Mouse (Mus musculus): ENCODE data around the gene Myh10. TPM values are rescaled to one million over a fixed set of nuclear protein-coding genes. Genes with fewer than 3 reads are reported as not detected.

Myh10 gene
- polyA plus RNA-seq, 1 experiment, result 180 TPM

GRCm38 (mm10) chr11:68776147-68776655 is 84.8 kb downstream of the Myh10 start:
- Histone ChIP-seq H3K4me1 (ENCODE audit: control insufficient read depth, insufficient read depth, low read length) (peaks cover 27% of the 10 kb centered on the region), H3K27ac (ENCODE audit: insufficient read depth, low read length) (peak overlapping the region; percentile 15), H3K4me3 (replicated peaks; ENCODE audit: insufficient read depth, low read depth, low read length) (no peak overlapping the region), H3K27me3 (ENCODE audit: control insufficient read depth, insufficient read depth, low read length) (no peaks in the 10 kb centered on the region)
- no peak for TF ChIP-seq POLR2A (IDR thresholded peaks at IDR 0.05; ENCODE audit: borderline replicate concordance, insufficient read depth, low read length)
- TF ChIP-seq CTCF (IDR thresholded peaks at IDR 0.05; ENCODE audit: borderline replicate concordance, insufficient read depth, low read depth, low read length), result no peak
- DNase-seq, result peak; percentile 55 to 56
- whole genome bisulfite sequencing, result 46% methylated on average over 7 of the region's 7 CpGs

GRCm38 (mm10) chr11:68777933-68778332 is 86.6 kb downstream of the Myh10 start:
- WGBS, result 86% methylated on average over 11 of the region's 11 CpGs

GRCm38 (mm10) chr11:68778855-68779254 is 87.5 kb downstream of the Myh10 start:
- DNase-seq, result peak; percentile 40 to 55
- TF ChIP-seq POLR2A (IDR thresholded peaks at IDR 0.05; ENCODE audit: borderline replicate concordance, insufficient read depth, low read length) (no peak), CTCF (IDR thresholded peaks at IDR 0.05; ENCODE audit: borderline replicate concordance, insufficient read depth, low read depth, low read length) (no peak)
- Histone ChIP-seq H3K4me1 (ENCODE audit: control insufficient read depth, insufficient read depth, low read length) (peaks cover 27% of the 10 kb centered on the region), H3K4me3 (replicated peaks; ENCODE audit: insufficient read depth, low read depth, low read length) (no peak overlapping the region), H3K27me3 (ENCODE audit: control insufficient read depth, insufficient read depth, low read length) (no peaks in the 10 kb centered on the region), H3K27ac (ENCODE audit: insufficient read depth, low read length) (no peak overlapping the region)

More at GRCm38 (mm10) chr11:68777933-68778332, 86.6 kb downstream of the Myh10 start:
- Histone ChIP-seq H3K27me3 (ENCODE audit: control insufficient read depth, insufficient read depth, low read length) (no peaks in the 10 kb centered on the region), H3K27ac (ENCODE audit: insufficient read depth, low read length) (no peak overlapping the region), H3K4me3 (replicated peaks; ENCODE audit: insufficient read depth, low read depth, low read length) (no peak overlapping the region), H3K4me1 (ENCODE audit: control insufficient read depth, insufficient read depth, low read length) (peaks cover 27% of the 10 kb centered on the region)
- no peak for TF ChIP-seq POLR2A (IDR thresholded peaks at IDR 0.05; ENCODE audit: borderline replicate concordance, insufficient read depth, low read length)
- TF ChIP-seq CTCF (IDR thresholded peaks at IDR 0.05; ENCODE audit: borderline replicate concordance, insufficient read depth, low read depth, low read length), result no peak
- no peak for DNase-seq

- WGBS, result 50% methylated on average over 10 of the region's 10 CpGs
- H3K27ac ChIP-seq (ENCODE audit: insufficient read depth, low read length), result peak overlapping the region; percentile 3
- DNase-seq, result peak; percentile 49 to 52
- H3K4me1 ChIP-seq (ENCODE audit: control insufficient read depth, insufficient read depth, low read length), result peaks cover 27% of the 10 kb centered on the region
- H3K27me3 ChIP-seq (ENCODE audit: control insufficient read depth, insufficient read depth, low read length), result no peaks in the 10 kb centered on the region
- TF ChIP-seq CTCF (IDR thresholded peaks at IDR 0.05; ENCODE audit: borderline replicate concordance, insufficient read depth, low read depth, low read length), result no peak
- TF ChIP-seq POLR2A (IDR thresholded peaks at IDR 0.05; ENCODE audit: borderline replicate concordance, insufficient read depth, low read length), result no peak
- no peak overlapping the region for H3K4me3 ChIP-seq (replicated peaks; ENCODE audit: insufficient read depth, low read depth, low read length)
Measured at GRCm38 (mm10) chr11:68779735-68780465, 88.5 kb downstream of the Myh10 start.

GRCm38 (mm10) chr11:68780466-68781114 is 89.2 kb downstream of the Myh10 start:
- 65% methylated on average over 14 of the region's 14 CpGs for WGBS

GRCm38 (mm10) chr11:68782336-68782735 is 91.0 kb downstream of the Myh10 start:
- DNase-seq, result no peak
- TF ChIP-seq POLR2A (IDR thresholded peaks at IDR 0.05; ENCODE audit: borderline replicate concordance, insufficient read depth, low read length), result no peak
- no peak for TF ChIP-seq CTCF (IDR thresholded peaks at IDR 0.05; ENCODE audit: borderline replicate concordance, insufficient read depth, low read depth, low read length)
- Histone ChIP-seq H3K27me3 (ENCODE audit: control insufficient read depth, insufficient read depth, low read length) (no peaks in the 10 kb centered on the region), H3K4me3 (replicated peaks; ENCODE audit: insufficient read depth, low read depth, low read length) (no peak overlapping the region), H3K27ac (ENCODE audit: insufficient read depth, low read length) (no peak overlapping the region), H3K4me1 (ENCODE audit: control insufficient read depth, insufficient read depth, low read length) (peaks cover 29% of the 10 kb centered on the region)
- 85% methylated on average over 9 of the region's 9 CpGs for WGBS

More at GRCm38 (mm10) chr11:68780466-68781114, 89.2 kb downstream of the Myh10 start:
- H3K27ac ChIP-seq (ENCODE audit: insufficient read depth, low read length), result 0 out of 2 replicates have a peak overlapping the region, but pooled peaks have one; percentile 3
- TF ChIP-seq CTCF (IDR thresholded peaks at IDR 0.05; ENCODE audit: borderline replicate concordance, insufficient read depth, low read depth, low read length) (no peak), POLR2A (IDR thresholded peaks at IDR 0.05; ENCODE audit: borderline replicate concordance, insufficient read depth, low read length) (no peak)
- no peak overlapping the region for H3K4me3 ChIP-seq (replicated peaks; ENCODE audit: insufficient read depth, low read depth, low read length)
- peaks cover 27% of the 10 kb centered on the region for H3K4me1 ChIP-seq (ENCODE audit: control insufficient read depth, insufficient read depth, low read length)
- no peaks in the 10 kb centered on the region for H3K27me3 ChIP-seq (ENCODE audit: control insufficient read depth, insufficient read depth, low read length)
- no peak for DNase-seq

- H3K4me3 ChIP-seq (replicated peaks; ENCODE audit: insufficient read depth, low read depth, low read length), result no peak overlapping the region
- WGBS, result 70% methylated on average over 8 of the region's 8 CpGs
- no peaks in the 10 kb centered on the region for H3K27me3 ChIP-seq (ENCODE audit: control insufficient read depth, insufficient read depth, low read length)
- peaks cover 7% of the 10 kb centered on the region; the same call in 1 of the 2 replicates for H3K4me1 ChIP-seq (ENCODE audit: control insufficient read depth, insufficient read depth, low read length)
- no peak for TF ChIP-seq CTCF (IDR thresholded peaks at IDR 0.05; ENCODE audit: borderline replicate concordance, insufficient read depth, low read depth, low read length)
- no peak for TF ChIP-seq POLR2A (IDR thresholded peaks at IDR 0.05; ENCODE audit: borderline replicate concordance, insufficient read depth, low read length)
- DNase-seq, result no peak
- no peak overlapping the region for H3K27ac ChIP-seq (ENCODE audit: insufficient read depth, low read length)
Measured at GRCm38 (mm10) chr11:68785813-68786212, 94.5 kb downstream of the Myh10 start.

Data from cerebellum, adult 2 months (tissue).